Mouse (Mus musculus) midbrain, embryonic 11.5 days (tissue): ENCODE measurements at regions not wholly inside any gene's neighbourhood (a gene's known extent, or its start where the extent isn't known, plus 50 kb on each side); places are given as distances from the start of the nearest gene placed in this dataset.
"Not testable (repeated sequence)": the region's sequence is repeated elsewhere in the genome, so short reads cannot be mapped to it uniquely, and the experiment has no call there.

Source experiments
- ATAC-seq: fragments of 200-750 bp; cut with Nextera tagmentation; 2 replicates; pipeline ENCODE4 v1.8.0; 2017; ENCODE audit warnings: moderate TSS enrichment, moderate library complexity; ENCODE audit not compliant: low FRiP score
- DNase-seq: peaks from one replicate; pipeline ENCODE4 v3.0.0; 2015; ENCODE audit warnings: low spot score; ENCODE audit errors: missing footprints
- H3K27ac ChIP-seq: fragments of 300-500 bp; sonication (generic); 2 replicates; pipeline ENCODE4 v1.5.1; 2014; ENCODE audit warnings: low read depth, low read length
- H3K27me3 ChIP-seq: fragments of 300-500 bp; sonication (generic); 2 replicates; pipeline ENCODE4 v1.6.1; 2014; ENCODE audit warnings: mild to moderate bottlenecking, low read length, moderate library complexity, mixed read lengths; ENCODE audit not compliant: control insufficient read depth, insufficient read depth
- H3K36me3 ChIP-seq: fragments of 300-500 bp; sonication (generic); 2 replicates; pipeline ENCODE4 v1.6.1; 2014; ENCODE audit warnings: mild to moderate bottlenecking, low read length, moderate library complexity, mixed read lengths; ENCODE audit not compliant: control insufficient read depth, insufficient read depth
- H3K4me1 ChIP-seq: fragments of 300-500 bp; sonication (generic); 2 replicates; pipeline ENCODE4 v1.6.1; 2014; ENCODE audit warnings: low read length; ENCODE audit not compliant: control insufficient read depth, insufficient read depth
- H3K4me2 ChIP-seq: fragments of 300-500 bp; sonication (generic); 2 replicates; pipeline ENCODE4 v1.6.1; 2014; ENCODE audit warnings: mild to moderate bottlenecking, moderate library complexity
- H3K4me3 ChIP-seq: fragments of 300-500 bp; sonication (generic); 2 replicates; pipeline ENCODE4 v1.5.1; 2014; ENCODE audit warnings: low read depth, low read length
- H3K9ac ChIP-seq: fragments of 300-500 bp; sonication (generic); 2 replicates; pipeline ENCODE4 v1.6.1; 2014; ENCODE audit warnings: low read length
- H3K9me3 ChIP-seq: fragments of 300-500 bp; sonication (generic); 2 replicates; pipeline ENCODE4 v1.6.1; 2016; ENCODE audit warnings: low read length; ENCODE audit not compliant: control insufficient read depth
- WGBS: fragments of 180-500 bp; shearing (Covaris S2); extraction: QIAGEN DNeasy Blood & Tissue Kit; methylation state at CpG from one replicate; pipeline ENCODE4 v1.1.7; 2014; 5-methylcytosine and 5-hydroxymethylcytosine counted together

DNA sequence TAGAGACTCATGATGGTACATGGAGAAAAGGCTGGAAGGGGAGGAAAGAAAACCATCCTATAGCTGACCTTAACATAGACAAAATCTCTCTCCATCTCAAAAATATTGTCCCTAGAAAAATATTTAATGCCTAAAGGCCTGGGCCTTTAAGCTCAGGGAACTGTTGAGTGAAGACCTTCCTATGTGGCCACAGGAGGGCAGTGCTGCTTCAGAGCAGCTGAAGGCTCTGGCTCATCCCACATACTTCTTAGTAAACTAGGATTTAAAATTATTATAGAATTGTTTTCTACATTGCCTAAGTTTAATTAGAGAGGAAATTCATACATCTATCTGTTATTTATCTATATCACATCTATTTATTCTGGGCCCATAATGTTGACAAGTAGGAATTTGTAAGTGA is 706.5 kb downstream of the Dad1 start:
- H3K36me3 ChIP-seq, H3K9ac ChIP-seq, DNase-seq, H3K4me3 ChIP-seq, ATAC-seq, H3K4me1 ChIP-seq, H3K27ac ChIP-seq, H3K27me3 ChIP-seq, H3K4me2 ChIP-seq, H3K9me3 ChIP-seq: not testable (repeated sequence)

DNA sequence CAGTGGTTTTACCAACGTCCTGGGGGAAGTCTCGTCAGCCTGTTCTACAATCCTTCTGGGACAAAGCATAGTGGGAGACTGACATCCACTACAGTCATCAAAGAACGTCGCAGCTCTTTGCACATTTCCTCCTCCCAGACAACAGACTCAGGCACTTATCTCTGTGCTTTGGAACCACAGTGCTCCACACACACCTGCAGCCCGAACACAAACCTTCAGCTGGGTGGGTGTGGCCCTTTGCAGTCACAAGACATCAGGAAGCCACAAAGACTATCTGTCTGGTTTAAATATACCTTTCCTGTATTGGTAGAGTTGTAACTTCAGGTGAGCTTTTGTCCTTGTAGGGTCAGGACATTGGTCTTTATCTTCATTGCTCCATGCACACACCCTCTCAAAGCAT is 708.6 kb downstream of the Dad1 start:
- Histone ChIP-seq H3K4me2 (no peak overlapping the region), H3K4me3 (no peak overlapping the region), H3K36me3 (no peaks in the 10 kb centered on the region), H3K27ac (no peak overlapping the region), H3K27me3 (no peaks in the 10 kb centered on the region), H3K9me3 (no peaks in the 10 kb centered on the region), H3K9ac (no peak overlapping the region), H3K4me1 (no peaks in the 10 kb centered on the region)
- no peak for ATAC-seq
- WGBS, result 69% methylated on average over 5 of the region's 5 CpGs
- DNase-seq, result no peak

DNA sequence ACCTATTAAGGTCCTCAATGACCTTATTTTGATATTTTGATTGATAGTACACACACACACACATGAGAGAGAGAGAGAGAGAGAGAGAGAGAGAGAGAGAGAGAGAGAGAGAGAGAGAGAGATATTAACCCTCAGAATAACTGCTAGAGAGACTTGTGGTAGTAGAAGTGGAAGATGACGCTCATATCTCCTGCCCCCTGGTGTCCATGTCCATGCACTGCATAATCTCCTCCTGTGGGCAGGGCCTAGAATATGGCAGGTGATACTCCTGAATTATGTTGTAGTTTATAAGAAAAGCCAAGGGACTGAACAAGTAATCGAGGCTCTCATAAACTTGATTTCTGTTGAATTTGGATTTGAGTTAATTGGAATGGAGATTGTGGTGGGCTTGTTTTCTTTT is 712.3 kb downstream of the Dad1 start:
- H3K27me3 ChIP-seq, H3K4me3 ChIP-seq, DNase-seq, H3K4me2 ChIP-seq, H3K27ac ChIP-seq, H3K9ac ChIP-seq, H3K9me3 ChIP-seq, ATAC-seq, H3K36me3 ChIP-seq, H3K4me1 ChIP-seq: not testable (repeated sequence)
- 59% methylated on average over 2 of the region's 2 CpGs for WGBS

DNA sequence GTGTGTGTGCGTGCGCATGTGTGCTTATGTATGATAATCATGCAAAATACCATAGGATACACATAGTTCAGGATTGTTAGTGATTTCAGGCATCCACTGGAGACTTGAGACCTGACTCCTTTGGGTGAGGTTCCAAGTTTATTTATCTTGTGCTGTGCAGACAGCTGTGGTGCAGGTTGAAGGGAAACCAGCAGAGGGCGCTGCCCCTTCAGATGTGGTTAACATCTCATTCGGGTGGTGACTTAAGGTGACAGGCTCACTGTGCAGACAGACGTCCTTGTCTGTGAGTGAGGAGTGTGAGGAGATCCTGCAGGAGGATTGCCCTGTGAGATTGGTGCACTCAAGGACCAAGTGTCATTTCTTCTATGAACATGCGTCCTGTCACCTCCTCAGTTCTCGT is 716.0 kb downstream of the Dad1 start:
- not testable (repeated sequence) for H3K36me3 ChIP-seq, H3K27me3 ChIP-seq, H3K9me3 ChIP-seq, DNase-seq, H3K27ac ChIP-seq, H3K4me2 ChIP-seq, H3K9ac ChIP-seq, H3K4me1 ChIP-seq, ATAC-seq, H3K4me3 ChIP-seq
- 56% methylated on average over 7 of the region's 7 CpGs for WGBS

- H3K9ac ChIP-seq, H3K27ac ChIP-seq, H3K4me3 ChIP-seq, H3K9me3 ChIP-seq, H3K27me3 ChIP-seq, H3K4me2 ChIP-seq, DNase-seq, H3K36me3 ChIP-seq, H3K4me1 ChIP-seq, ATAC-seq: not testable (repeated sequence)
- no CpG with 5 or more reads among the region's 3 CpGs for WGBS
These were observed 730.5 kb downstream of the Dad1 start for GRCm38 (mm10) chr14:53523430-53523829.

GRCm38 (mm10) chr14:53518954-53519353 is 735.0 kb downstream of the Dad1 start:
- not testable (repeated sequence) for H3K4me2 ChIP-seq, H3K4me3 ChIP-seq, H3K4me1 ChIP-seq, DNase-seq, H3K27ac ChIP-seq, H3K9me3 ChIP-seq, ATAC-seq, H3K36me3 ChIP-seq, H3K27me3 ChIP-seq, H3K9ac ChIP-seq
- WGBS, result no CpG with 5 or more reads among the region's 1 CpGs

GRCm38 (mm10) chr14:53516623-53517238 is 737.2 kb downstream of the Dad1 start:
- H3K4me3 ChIP-seq, H3K27ac ChIP-seq, H3K4me2 ChIP-seq, H3K27me3 ChIP-seq, H3K9ac ChIP-seq, H3K36me3 ChIP-seq, ATAC-seq, DNase-seq, H3K9me3 ChIP-seq, H3K4me1 ChIP-seq: not testable (repeated sequence)
- no CpG with 5 or more reads among the region's 10 CpGs for WGBS

DNA sequence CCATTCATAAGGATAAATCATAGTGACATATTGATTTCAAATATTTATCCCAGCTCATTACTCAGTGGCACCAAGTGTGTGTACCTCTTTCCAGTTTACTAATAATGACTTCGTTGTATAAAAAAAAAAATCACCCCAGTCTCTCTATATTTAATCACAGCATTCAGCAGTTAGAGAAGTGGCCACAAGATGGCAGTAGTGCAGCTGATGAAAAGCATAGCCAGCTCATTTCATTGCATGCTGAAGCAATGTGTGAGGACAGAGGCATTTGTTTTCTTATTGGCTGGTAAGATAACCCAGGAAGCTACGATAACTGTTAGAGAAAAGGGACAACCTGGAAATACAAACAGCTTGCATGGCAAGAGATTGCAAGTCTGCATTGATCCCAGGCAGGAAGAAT is 748.5 kb downstream of the Dad1 start:
- H3K27ac ChIP-seq, H3K4me2 ChIP-seq, H3K4me3 ChIP-seq, H3K9me3 ChIP-seq, H3K9ac ChIP-seq, H3K4me1 ChIP-seq, H3K36me3 ChIP-seq, H3K27me3 ChIP-seq: not testable (repeated sequence)
- WGBS, result 51% methylated on average over 1 of the region's 2 CpGs
- ATAC-seq (peak; percentile 46; the same call in 1 of the 2 replicates), DNase-seq (peak; percentile 87)

DNA sequence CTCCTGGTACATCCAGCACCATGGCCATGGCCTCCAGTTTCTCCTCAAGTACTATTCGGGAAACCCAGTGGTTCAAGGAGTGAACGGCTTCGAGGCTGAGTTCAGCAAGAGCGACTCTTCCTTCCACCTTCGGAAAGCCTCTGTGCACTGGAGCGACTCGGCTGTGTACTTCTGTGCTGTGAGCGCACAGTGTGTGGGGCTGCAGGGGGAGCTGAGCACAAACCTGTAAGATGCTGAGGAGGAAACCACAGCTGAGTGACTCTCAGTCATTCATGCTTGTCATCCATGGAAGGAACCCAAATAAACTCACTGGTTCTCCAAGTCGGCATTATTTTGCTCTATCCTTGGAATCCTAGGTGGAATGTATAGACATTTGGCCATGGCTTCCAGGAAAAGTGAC is 765.5 kb downstream of the Dad1 start:
- ATAC-seq, DNase-seq, H3K9me3 ChIP-seq, H3K4me1 ChIP-seq, H3K36me3 ChIP-seq, H3K4me3 ChIP-seq, H3K4me2 ChIP-seq, H3K9ac ChIP-seq, H3K27ac ChIP-seq, H3K27me3 ChIP-seq: not testable (repeated sequence)
- WGBS, result 81% methylated on average over 5 of the region's 9 CpGs

GRCm38 (mm10) chr14:53487611-53488010 is 766.3 kb downstream of the Dad1 start:
- not testable (repeated sequence) for H3K4me2 ChIP-seq, H3K4me3 ChIP-seq, H3K27me3 ChIP-seq, H3K36me3 ChIP-seq, H3K4me1 ChIP-seq, H3K27ac ChIP-seq, H3K9me3 ChIP-seq, DNase-seq, H3K9ac ChIP-seq, ATAC-seq
- WGBS, result 30% methylated on average over 5 of the region's 5 CpGs
